Mouse (Mus musculus): ENCODE data around the gene Upp2.

- TF ChIP-seq CTCF (IDR thresholded peaks at IDR 0.05; ENCODE audit: insufficient read depth, low read length): no peak
- TF ChIP-seq POLR2A (IDR thresholded peaks at IDR 0.05; ENCODE audit: borderline replicate concordance, extremely low read depth, low read depth, low read length): no peak
Observed at GRCm38 (mm10) chr2:58535233-58535632, 31.9 kb upstream of the Upp2 start.
